ENCODE assay signal across 9 mouse cellular contexts in the genomic region with DNA sequence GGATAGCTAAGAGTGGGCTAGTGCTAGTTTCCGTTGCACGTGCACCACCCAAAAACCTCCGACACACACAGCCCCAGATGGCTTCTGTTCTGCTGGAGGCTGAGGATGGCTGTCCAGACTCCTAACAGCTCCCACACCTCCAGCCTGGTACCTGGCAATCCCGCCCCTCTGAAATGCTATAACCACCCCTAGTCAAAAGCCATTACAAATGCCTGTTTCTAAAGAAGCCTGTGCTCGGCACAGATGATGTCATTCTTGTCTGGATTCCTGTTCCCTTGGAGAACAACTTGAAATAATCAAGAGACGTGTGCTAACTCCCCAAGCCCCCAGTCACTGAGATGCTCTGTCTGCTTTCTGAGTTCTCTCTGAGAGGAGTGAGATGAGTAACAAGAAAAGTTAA.
DNase-seq lines count a peak whose midpoint lies in the region; ATAC-seq and TF ChIP-seq lines count a peak whose summit lies in the region.
"Had no signal": no experiment of that assay in that cellular context is flagged by ENCODE, and none has a peak within 500 bp of the region (broad histone marks: within the 10 kb centered on the region; RNA-seq: fewer than 3 reads in every experiment).

No protein-coding gene starts in this region.

- H3K4me2 ChIP-seq in forebrain, embryonic 16.5 days (ENCODE audit: low read length) = no peak overlapping the region

- H3K4me1 ChIP-seq in forebrain, embryonic 16.5 days (replicated peaks; ENCODE audit: control insufficient read depth, insufficient read depth, low read length) = peaks cover 15% of the 10 kb centered on the region

- 35% methylated on average over 6 of the region's 6 CpGs for WGBS in forebrain, embryonic 16.5 days

- no peak overlapping the region for H3K9ac ChIP-seq in forebrain, embryonic 16.5 days (replicated peaks; ENCODE audit: low read depth, low read length)

- H3K36me3 ChIP-seq in forebrain, embryonic 16.5 days (ENCODE audit: control insufficient read depth, insufficient read depth) = no peaks in the 10 kb centered on the region

- no peak overlapping the region for H3K4me3 ChIP-seq in gastrocnemius, adult 2 months
- no peak overlapping the region for H3K4me3 ChIP-seq in forebrain, embryonic 16.5 days (replicated peaks; ENCODE audit: low read length)

- no peak for TF ChIP-seq CTCF in gastrocnemius, adult 2 months (IDR thresholded peaks at IDR 0.05)

- ATAC-seq in forebrain, embryonic 16.5 days = peak; percentile 53

- H3K27me3 ChIP-seq in forebrain, embryonic 16.5 days (replicated peaks; ENCODE audit: control insufficient read depth, insufficient read depth, low read length) = no peaks in the 10 kb centered on the region

- H3K9me3 ChIP-seq in forebrain, embryonic 16.5 days (ENCODE audit: control insufficient read depth, low read length) = no peaks in the 10 kb centered on the region

- DNase-seq in gastrocnemius, adult 2 months = peak; percentile 25
- DNase-seq in gastrocnemius, postnatal 4 days (ENCODE audit: low spot score in 2 of 2) = no peak
- peak; percentile 56 for DNase-seq in MN1 (ENCODE audit: low spot score)
- peak; percentile 33 to 43 for DNase-seq in heart, postnatal 10 days
- DNase-seq in left cerebral cortex, postnatal 14 days (ENCODE audit: low spot score in 2 of 2) = no peak
- DNase-seq in adrenal gland, postnatal 25 days = no peak
- DNase-seq in thymus, postnatal 25 days = no peak
- DNase-seq: cerebellum, adult 9-11 months had no signal

- peak overlapping the region; percentile 78 for H3K27ac ChIP-seq in gastrocnemius, adult 2 months
- H3K27ac ChIP-seq in forebrain, embryonic 16.5 days (ENCODE audit: low read length) = no peak overlapping the region; the same call in 1 of the 2 replicates

- intact Hi-C loops in gastrocnemius, adult 2 months (cut with DNase I) = no loop called here
- intact Hi-C loops in heart, postnatal 10 days (cut with DNase I) = no loop called here
- intact Hi-C loops in left cerebral cortex, postnatal 14 days (cut with DNase I) = no loop called here

Comparison
In these comparisons a context has a peak if more than half of its experiments do, and no peak if none do; other contexts are left out.
1. DNase-seq: peak in gastrocnemius, adult 2 months (single experiment), MN1 (single experiment) and heart, postnatal 10 days (2 of 2); none in gastrocnemius, postnatal 4 days (0 of 2), left cerebral cortex, postnatal 14 days (0 of 2), adrenal gland, postnatal 25 days (single experiment) and thymus, postnatal 25 days (single experiment).